Mouse (Mus musculus) lung, adult 18-20 months (tissue): ENCODE measurements at regions not wholly inside any gene's neighbourhood (a gene's known extent, or its start where the extent isn't known, plus 50 kb on each side); places are given as distances from the start of the nearest gene placed in this dataset.

Source experiments
- DNase-seq, 2 experiments: peaks; one replicate each; pipeline ENCODE4 v3.0.0; 2022; ENCODE audit warnings: mixed read lengths in 2 of 2

DNA sequence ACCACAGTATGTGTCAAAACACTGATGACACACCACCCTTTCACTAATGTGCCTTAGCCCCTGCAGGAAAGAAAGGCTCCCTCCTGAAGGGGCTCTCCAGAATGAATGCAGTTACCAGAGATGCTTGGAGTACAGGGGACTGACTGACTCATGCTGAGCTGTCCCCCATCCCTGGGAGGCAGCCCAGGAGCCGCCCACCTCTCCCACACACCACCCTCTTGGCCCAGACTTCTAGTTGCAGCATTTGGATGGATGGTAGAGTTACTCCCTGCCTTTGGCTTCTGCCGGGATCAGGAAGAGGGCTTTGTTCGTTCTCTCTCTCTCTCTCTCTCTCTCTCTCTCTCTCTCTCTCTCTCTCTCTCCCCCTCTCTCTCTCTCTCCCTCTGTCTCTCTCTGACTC, 53.4 kb upstream of the Jun start:
- no peak for DNase-seq

- peak; percentile 36 to 46 for DNase-seq
Measured at GRCm38 (mm10) chr4:95105926-95106622, 54.1 kb upstream of the Jun start.

- DNase-seq, result no peak
Measured at GRCm38 (mm10) chr4:95106881-95107665, 55.1 kb upstream of the Jun start.

GRCm38 (mm10) chr4:95108811-95109210, 56.8 kb upstream of the Jun start:
- no peak for DNase-seq

- DNase-seq, result peak; percentile 29 to 56
Measured at GRCm38 (mm10) chr4:95110828-95111227, 58.8 kb upstream of the Jun start.

GRCm38 (mm10) chr4:95117158-95117681, 65.2 kb upstream of the Jun start:
- DNase-seq, result no peak

- DNase-seq, result no peak
Measured at GRCm38 (mm10) chr4:95120876-95121275, 68.9 kb upstream of the Jun start.

DNA sequence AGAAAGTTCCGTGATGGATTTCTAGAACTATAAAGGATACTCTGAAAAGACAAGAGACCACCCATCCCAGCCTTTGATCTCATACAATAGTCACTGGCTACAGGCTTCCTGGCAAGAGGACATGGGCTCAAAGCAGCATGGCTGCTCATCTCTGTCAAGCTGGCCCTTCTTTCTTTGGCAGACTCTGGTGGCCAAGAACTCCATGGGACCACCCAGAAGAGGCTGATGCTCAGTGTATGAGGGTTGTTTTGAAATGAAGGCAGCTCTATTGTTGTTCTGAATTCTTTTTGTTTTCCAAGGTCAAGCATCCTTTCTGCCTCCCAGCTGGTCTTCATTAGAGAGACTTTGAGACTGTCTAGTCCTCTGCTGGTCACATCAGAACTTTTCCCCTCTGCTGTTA, 73.3 kb upstream of the Jun start:
- no peak for DNase-seq

DNA sequence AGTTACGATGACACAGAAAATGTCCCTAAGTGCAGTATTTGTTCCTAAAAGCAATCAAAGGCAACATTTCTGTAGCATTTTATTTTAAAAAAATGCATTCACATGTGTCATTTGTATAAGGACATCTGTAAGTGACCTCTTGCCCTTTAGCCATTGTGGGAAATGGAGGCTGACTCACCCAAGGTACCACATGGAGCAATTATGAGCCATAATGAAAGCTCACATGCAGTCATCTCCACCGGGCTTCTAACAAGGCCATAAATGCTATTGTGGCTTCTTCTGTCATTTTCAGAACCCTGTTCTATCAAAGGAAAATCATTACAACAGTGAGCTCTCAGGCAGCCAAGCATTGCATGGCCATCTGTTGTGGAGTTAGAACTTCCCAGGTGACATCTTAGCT, 75.9 kb upstream of the Jun start:
- DNase-seq, result no peak

- peak; percentile 38 to 49 for DNase-seq
Measured at GRCm38 (mm10) chr4:95133815-95134214, 81.8 kb upstream of the Jun start.

- DNase-seq, result no peak
Measured at GRCm38 (mm10) chr4:95134611-95135010, 82.6 kb upstream of the Jun start.

- no peak for DNase-seq
Measured at GRCm38 (mm10) chr4:95137413-95138143, 85.6 kb upstream of the Jun start.

DNA sequence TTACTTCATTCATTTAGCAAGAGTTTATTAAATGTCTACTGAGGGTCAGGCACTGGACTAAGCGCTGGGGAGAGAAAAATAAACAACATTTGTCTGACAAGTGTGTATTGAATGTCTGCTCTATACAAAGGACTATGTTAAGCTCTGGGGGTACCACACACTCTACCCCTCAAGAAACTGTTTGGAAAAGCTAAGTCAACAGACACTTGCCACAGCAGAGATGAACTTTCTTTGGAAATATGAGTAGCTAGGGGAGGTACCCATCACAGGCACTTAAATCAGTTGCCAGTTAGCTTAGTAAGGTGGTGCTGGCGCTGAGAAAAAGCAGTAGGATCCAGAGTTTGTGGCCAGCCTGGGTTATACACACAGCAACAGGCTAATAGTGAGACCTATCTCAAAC, 86.7 kb upstream of the Jun start:
- DNase-seq, result no peak

DNA sequence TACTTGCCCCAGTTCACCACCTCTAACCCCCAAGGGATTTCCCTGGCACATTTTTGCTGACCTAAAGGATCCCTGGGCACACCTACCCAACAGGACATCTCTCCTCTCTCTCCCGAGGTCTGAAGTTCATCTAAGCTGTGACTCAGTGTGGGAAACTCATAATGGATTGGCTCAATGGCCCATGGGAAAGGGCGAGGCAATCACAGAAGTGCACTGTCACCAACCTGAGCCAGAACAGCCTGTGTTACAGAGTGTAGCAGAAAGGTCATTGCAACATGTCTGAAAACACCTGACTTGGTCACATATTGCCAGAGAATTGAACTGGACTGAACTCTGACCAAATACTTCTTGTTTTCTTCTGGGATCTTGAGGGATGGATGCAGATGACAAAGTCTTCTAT, 89.2 kb upstream of the Jun start:
- DNase-seq, result no peak

DNA sequence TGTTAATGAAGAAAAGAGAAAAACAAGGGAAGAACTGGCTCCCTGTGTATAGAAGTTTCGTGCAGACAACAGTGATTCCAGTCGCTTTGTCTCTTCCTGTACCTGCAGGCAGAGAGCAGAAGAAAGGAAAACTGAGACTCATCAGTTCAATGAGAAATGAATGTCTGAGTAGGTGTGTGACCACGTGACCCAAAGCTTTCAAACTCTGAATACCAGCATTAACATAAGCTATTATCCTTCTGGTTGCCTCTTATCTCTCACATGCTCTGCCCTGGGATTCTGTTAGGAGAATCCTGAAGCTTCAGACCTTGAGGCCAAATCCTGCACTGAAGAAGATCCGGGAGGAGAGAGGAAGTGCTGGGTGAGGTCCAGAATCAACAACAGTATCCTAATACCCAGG, 91.1 kb upstream of the Jun start:
- DNase-seq, result no peak

DNA sequence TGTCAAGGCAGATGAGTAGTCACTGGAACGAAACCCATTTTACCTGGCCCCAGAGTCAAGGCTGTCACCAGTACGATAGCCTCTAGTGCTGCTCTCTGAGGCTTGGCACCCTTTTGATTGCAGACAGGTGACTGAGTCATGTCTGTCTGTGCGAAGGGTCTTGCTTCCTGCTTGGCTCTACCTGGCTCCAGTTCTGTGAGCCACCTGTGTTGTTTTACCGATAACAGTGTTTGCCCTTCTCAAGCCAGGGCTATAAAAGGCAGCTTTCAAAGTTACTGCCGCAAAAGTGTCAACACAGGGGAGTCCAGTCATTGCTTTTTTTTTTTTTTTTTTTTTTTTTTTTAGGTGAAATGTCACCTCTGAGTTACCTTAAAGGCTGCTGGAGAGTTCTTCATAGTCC, 91.6 kb upstream of the Jun start:
- DNase-seq, result peak; percentile 75 to 83

DNA sequence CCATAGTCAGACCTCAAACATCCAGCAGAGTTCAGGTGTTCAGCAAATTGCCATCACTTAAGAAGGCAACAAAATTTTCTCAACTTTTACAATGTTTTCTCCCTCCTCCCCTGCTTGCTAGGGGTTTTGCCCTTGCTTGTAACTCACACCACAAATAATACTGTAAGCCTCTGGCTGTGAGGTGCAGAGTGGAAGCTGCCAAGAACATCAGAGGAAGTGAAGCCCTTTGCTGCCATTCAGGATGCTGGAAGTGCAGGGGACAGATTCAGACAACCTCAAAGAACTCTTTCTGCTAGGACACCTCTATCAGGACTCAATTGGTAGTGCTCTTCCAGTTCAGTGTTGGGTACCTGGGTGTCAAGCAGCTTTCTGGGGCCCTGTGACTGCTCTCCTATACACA, 92.4 kb upstream of the Jun start:
- no peak for DNase-seq

DNA sequence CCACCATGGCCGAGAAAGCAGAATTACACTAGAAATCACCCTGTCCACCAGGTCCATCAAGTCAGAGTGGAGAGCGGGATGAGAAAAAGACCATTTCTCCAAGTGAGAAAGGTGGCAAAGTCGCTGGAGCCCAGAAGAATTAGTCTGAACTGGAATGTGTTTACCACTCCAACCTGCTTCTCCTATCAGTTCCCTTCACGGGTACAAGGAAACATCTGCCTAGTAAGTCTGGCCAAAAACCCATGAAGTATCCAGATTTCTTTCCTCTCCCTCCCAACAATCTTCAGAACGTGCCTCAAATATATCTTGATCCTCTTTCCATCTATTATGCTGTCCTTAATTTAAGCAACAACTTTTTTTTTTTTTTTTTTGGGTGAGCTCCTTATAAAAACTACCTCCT, 94.2 kb upstream of the Jun start:
- DNase-seq, result no peak

- no peak for DNase-seq
Measured at GRCm38 (mm10) chr4:95148665-95149064, 96.6 kb upstream of the Jun start.

GRCm38 (mm10) chr4:95151678-95152077, 99.7 kb upstream of the Jun start:
- DNase-seq, result peak; percentile 75 to 76

DNA sequence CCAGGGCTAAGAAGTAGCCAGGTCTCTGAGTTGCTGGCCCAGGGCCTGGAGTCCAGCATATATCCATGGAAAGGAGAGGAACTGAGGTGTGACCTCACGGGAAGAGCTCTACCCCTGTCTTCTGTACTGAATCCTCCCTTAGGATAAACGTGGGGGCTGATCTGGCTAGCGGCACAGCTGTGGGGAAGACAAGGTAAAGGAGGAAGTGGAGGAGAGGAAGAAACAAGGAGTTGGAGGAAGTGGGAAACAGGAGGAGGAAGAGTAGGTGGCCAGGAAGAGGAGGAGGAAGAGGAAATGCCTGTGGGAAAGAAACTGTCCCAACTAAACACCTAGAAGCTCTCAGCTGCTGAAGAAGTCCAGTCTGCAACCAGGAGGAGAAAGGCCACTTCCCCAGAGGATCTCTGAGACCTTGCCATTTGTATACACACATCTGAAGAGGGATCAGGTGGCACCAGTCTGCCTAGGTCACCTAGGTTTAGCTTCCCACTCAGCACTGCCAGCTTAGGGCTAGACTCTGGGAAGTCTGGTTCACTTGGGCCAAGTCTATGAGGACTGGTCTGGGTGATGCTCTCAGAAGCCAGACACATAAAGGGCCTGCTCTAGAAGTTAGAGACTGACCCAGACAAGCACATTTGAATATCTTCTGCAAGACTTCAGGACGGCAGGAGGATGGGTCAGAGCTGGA, 100.6 kb upstream of the Jun start:
- DNase-seq, result no peak

- DNase-seq, result peak; percentile 81 to 87
Measured at GRCm38 (mm10) chr4:95153737-95154287, 101.8 kb upstream of the Jun start.

GRCm38 (mm10) chr4:95154377-95154776, 102.4 kb upstream of the Jun start:
- no peak for DNase-seq
